Mouse (Mus musculus): ENCODE results near the gene Fgfr3.

DNA sequence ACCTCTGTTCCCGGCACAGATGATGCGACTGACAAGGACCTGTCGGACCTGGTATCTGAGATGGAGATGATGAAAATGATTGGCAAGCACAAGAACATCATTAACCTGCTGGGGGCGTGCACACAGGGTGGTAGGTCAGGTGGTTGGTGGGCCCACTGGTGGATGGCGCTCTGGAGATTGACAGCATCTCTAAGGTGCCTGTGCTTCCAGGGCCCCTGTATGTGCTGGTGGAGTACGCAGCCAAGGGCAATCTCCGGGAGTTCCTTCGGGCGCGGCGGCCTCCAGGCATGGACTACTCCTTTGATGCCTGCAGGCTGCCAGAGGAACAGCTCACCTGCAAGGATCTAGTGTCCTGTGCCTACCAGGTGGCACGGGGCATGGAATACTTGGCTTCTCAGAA is 12.4 kb downstream of the Fgfr3 start:
- TF ChIP-seq CTCF (IDR thresholded peaks at IDR 0.05; ENCODE audit: low read depth, low read length) = no peak
- no peak for TF ChIP-seq POLR2A (IDR thresholded peaks at IDR 0.05; ENCODE audit: borderline replicate concordance, low read depth, low read length)
